Mouse (Mus musculus) CH12.LX (cell line): ENCODE measurements at regions not wholly inside any gene's neighbourhood (a gene's known extent, or its start where the extent isn't known, plus 50 kb on each side); places are given as distances from the start of the nearest gene placed in this dataset.

Source experiments
- DNase-seq: peaks from one replicate; pipeline ENCODE4 v3.0.0-alpha.2; 2013; ENCODE audit errors: extremely low read depth
- H3K27ac ChIP-seq: 2 replicates; pipeline ENCODE4 v1.5.1; 2012; ENCODE audit warnings: low read depth, mild to moderate bottlenecking, control low read depth, moderate library complexity; ENCODE audit not compliant: insufficient read depth
- H3K27me3 ChIP-seq: replicated peaks from 2 replicates; pipeline ENCODE3; 2012; ENCODE audit warnings: inconsistent platforms
- H3K36me3 ChIP-seq, 2 experiments: replicated peaks in 1 of 2; 2 replicates each; pipeline versions ENCODE3 to v1.6.1; 2012; ENCODE audit warnings: inconsistent platforms in 1 of 2, low read length in 1 of 2, mild to moderate bottlenecking in 1 of 2, mixed read lengths in 1 of 2, moderate library complexity in 1 of 2; ENCODE audit not compliant: control insufficient read depth in 1 of 2, insufficient read depth in 1 of 2
- H3K4me1 ChIP-seq, 2 experiments: 2 replicates each; pipeline ENCODE4 v1.6.1; 2012; ENCODE audit warnings: inconsistent platforms in 1 of 2, moderate library complexity in 1 of 2; ENCODE audit not compliant: insufficient read depth in 2 of 2, control insufficient read depth in 1 of 2
- H3K4me2 ChIP-seq: 2 replicates; pipeline ENCODE4 v1.6.1; 2012; ENCODE audit warnings: low read depth, mild to moderate bottlenecking, control low read depth; ENCODE audit not compliant: poor library complexity, insufficient read depth, severe bottlenecking
- H3K4me3 ChIP-seq, 3 experiments: fragments of 150-350 bp in 1 of 3; sonication (generic) in 1 of 3; replicated peaks in 1 of 3; 2 replicates each; pipeline versions ENCODE3 to v1.5.1; 2011 to 2012; ENCODE audit warnings: low read depth in 2 of 3, low read length in 2 of 3, mild to moderate bottlenecking in 2 of 3, moderate library complexity in 2 of 3, control low read depth in 1 of 3, improper control_type of control experiment in 1 of 3, inconsistent platforms in 1 of 3, mixed read lengths in 1 of 3; ENCODE audit not compliant: poor library complexity in 1 of 3
- H3K79me2 ChIP-seq: replicated peaks from 2 replicates; pipeline ENCODE4 v1.6.1; 2012; ENCODE audit warnings: mild to moderate bottlenecking, moderate library complexity; ENCODE audit not compliant: control insufficient read depth, poor library complexity, insufficient read depth, severe bottlenecking; ENCODE audit errors: extremely low read depth
- H3K9ac ChIP-seq: 2 replicates; pipeline ENCODE4 v1.6.1; 2012; ENCODE audit warnings: low read depth, mild to moderate bottlenecking, control low read depth, moderate library complexity; ENCODE audit not compliant: insufficient read depth
- H3K9me3 ChIP-seq: replicated peaks from 2 replicates; pipeline ENCODE3; 2012; ENCODE audit warnings: low read length, inconsistent platforms, mixed read lengths
- CHD1 ChIP-seq: IDR thresholded peaks from 2 replicates; pipeline ENCODE4 v1.6.1; 2012; ENCODE audit warnings: low read depth, low read length, improper control_type of control experiment, inconsistent platforms
- CHD2 ChIP-seq: IDR thresholded peaks from 2 replicates; pipeline ENCODE4 v1.6.1; 2011; ENCODE audit warnings: low read length, improper control_type of control experiment
- CTCF ChIP-seq, 2 experiments: IDR thresholded peaks in 1 of 2; conservative IDR thresholded peaks in 1 of 2; 2 replicates each; pipeline ENCODE4 v1.5.1; 2011 to 2012; ENCODE audit warnings: low read depth in 2 of 2, low read length in 2 of 2, improper control_type of control experiment in 1 of 2, inconsistent platforms in 1 of 2, mild to moderate bottlenecking in 1 of 2, moderate library complexity in 1 of 2
- E2F4 ChIP-seq: IDR thresholded peaks from 2 replicates; pipeline ENCODE4 v1.6.1; 2011; ENCODE audit warnings: low read depth, low read length, improper control_type of control experiment; ENCODE audit not compliant: insufficient replicate concordance
- ELF1 ChIP-seq: IDR thresholded peaks from 2 replicates; pipeline ENCODE4 v1.6.1; 2014; ENCODE audit warnings: low read depth, mild to moderate bottlenecking, inconsistent platforms, low read length, improper control_type of control experiment
- EP300 ChIP-seq: IDR thresholded peaks from 2 replicates; pipeline ENCODE4 v1.6.1; 2011; ENCODE audit warnings: low read length, improper control_type of control experiment
- ETS1 ChIP-seq: conservative IDR thresholded peaks from 2 replicates; pipeline ENCODE4 v1.6.1; 2012; ENCODE audit warnings: low read depth, mild to moderate bottlenecking, inconsistent platforms, low read length, improper control_type of control experiment, moderate library complexity
- HCFC1 ChIP-seq: IDR thresholded peaks from 2 replicates; pipeline ENCODE4 v1.6.1; 2012; ENCODE audit warnings: low read depth, mild to moderate bottlenecking, inconsistent platforms, low read length, improper control_type of control experiment
- IRF4 ChIP-seq: IDR thresholded peaks from 2 replicates; pipeline ENCODE4 v1.6.1; 2014; ENCODE audit warnings: low read depth, mild to moderate bottlenecking, inconsistent platforms, low read length, improper control_type of control experiment
- JUND ChIP-seq: conservative IDR thresholded peaks from 2 replicates; pipeline ENCODE4 v1.6.1; 2011; ENCODE audit warnings: low read depth, low read length, improper control_type of control experiment
- MXI1 ChIP-seq: IDR thresholded peaks from 2 replicates; pipeline ENCODE4 v1.6.1; 2011; ENCODE audit warnings: mild to moderate bottlenecking, low read depth, low read length, improper control_type of control experiment
- MYC ChIP-seq: IDR thresholded peaks from 2 replicates; pipeline ENCODE4 v1.6.1; 2011; ENCODE audit warnings: low read depth, mild to moderate bottlenecking, improper control_type of control experiment, low read length
- NELFE ChIP-seq: IDR thresholded peaks from 2 replicates; pipeline ENCODE4 v1.6.1; 2011; ENCODE audit warnings: low read depth, low read length, improper control_type of control experiment
- NRF1 ChIP-seq: IDR thresholded peaks from 2 replicates; pipeline ENCODE4 v1.6.1; 2014; ENCODE audit warnings: low read depth, mild to moderate bottlenecking, inconsistent platforms, low read length, improper control_type of control experiment, moderate library complexity
- PAX5 ChIP-seq: IDR thresholded peaks from 2 replicates; pipeline ENCODE4 v1.6.1; 2012; ENCODE audit warnings: low read length, inconsistent platforms, mixed read lengths
- POLR2A ChIP-seq: IDR thresholded peaks from 2 replicates; pipeline ENCODE4 v1.6.1; 2011; ENCODE audit warnings: low read depth, mild to moderate bottlenecking, improper control_type of control experiment, low read length
- RAD21 ChIP-seq: IDR thresholded peaks from 2 replicates; pipeline ENCODE4 v1.6.1; 2011; ENCODE audit warnings: low read depth, mild to moderate bottlenecking, low read length, improper control_type of control experiment, moderate library complexity
- TCF12 ChIP-seq: IDR thresholded peaks from 2 replicates; pipeline ENCODE4 v1.6.1; 2014; ENCODE audit warnings: low read depth, mild to moderate bottlenecking, inconsistent platforms, low read length, improper control_type of control experiment
- ZC3H11A ChIP-seq: IDR thresholded peaks from 2 replicates; pipeline ENCODE4 v1.6.1; 2012; ENCODE audit warnings: low read depth, mild to moderate bottlenecking, inconsistent platforms, low read length, improper control_type of control experiment
- ZMIZ1 ChIP-seq: IDR thresholded peaks from 2 replicates; pipeline ENCODE4 v1.6.1; 2012; ENCODE audit warnings: low read depth, mild to moderate bottlenecking, inconsistent platforms, low read length, improper control_type of control experiment
- dilution Hi-C: fragments of 300-500 bp; cut with MboI; formaldehyde crosslinking; loops from 2 replicates; pipeline ENCODE4 v1.14.3; 2020; ENCODE audit warnings: low sequenced_read_pairs; ENCODE audit not compliant: extremely low pct_unique_long_range_greater_than_20kb, extremely low pct_ligation_motif_present
- in situ Hi-C: fragments of 300-500 bp; cut with MboI; formaldehyde crosslinking; loops from 3 replicates; pipeline ENCODE4 v1.14.3; 2019; ENCODE audit warnings: low sequenced_read_pairs, low pct_ligation_motif_present, low pct_unique_long_range_greater_than_20kb, mixed read lengths

DNA sequence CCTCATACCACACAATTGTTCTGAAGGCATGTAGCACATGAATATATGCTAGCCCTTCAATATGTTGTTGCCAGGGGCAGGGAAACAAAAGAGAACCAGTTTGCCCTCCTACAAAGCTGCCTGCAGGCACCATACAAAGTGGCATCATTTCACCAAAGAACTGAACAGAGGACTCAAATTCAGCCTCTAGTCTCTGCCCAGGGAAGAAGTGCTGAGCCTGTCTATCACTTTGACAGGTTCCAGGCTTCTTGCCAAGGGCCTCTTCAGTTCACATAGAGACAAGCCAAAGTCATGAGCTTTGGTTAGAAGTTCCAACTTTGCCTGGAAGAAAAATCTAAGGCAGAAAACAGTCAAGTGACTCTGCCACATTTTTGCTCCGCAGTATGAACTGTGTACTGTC lies 223.4 kb upstream of the Ercc4 start:
- no peak overlapping the region for H3K9ac ChIP-seq
- H3K4me3 ChIP-seq, result no peak overlapping the region
- no peaks in the 10 kb centered on the region for H3K9me3 ChIP-seq
- H3K27me3 ChIP-seq, result peaks cover 11% of the 10 kb centered on the region
- H3K36me3 ChIP-seq, result no peaks in the 10 kb centered on the region
- no peak overlapping the region for H3K4me2 ChIP-seq
- H3K4me1 ChIP-seq, result peaks cover 0 to 11% of the 10 kb centered on the region in 2 experiments; a peak in 1 of 4 replicates
- in situ Hi-C loops, result no loop called here
- H3K79me2 ChIP-seq, result no peaks in the 10 kb centered on the region
- TF ChIP-seq ELF1 (no peak), MXI1 (no peak)
- no peak for DNase-seq
- no peak overlapping the region for H3K27ac ChIP-seq
- dilution Hi-C loops, result no loop called here

DNA sequence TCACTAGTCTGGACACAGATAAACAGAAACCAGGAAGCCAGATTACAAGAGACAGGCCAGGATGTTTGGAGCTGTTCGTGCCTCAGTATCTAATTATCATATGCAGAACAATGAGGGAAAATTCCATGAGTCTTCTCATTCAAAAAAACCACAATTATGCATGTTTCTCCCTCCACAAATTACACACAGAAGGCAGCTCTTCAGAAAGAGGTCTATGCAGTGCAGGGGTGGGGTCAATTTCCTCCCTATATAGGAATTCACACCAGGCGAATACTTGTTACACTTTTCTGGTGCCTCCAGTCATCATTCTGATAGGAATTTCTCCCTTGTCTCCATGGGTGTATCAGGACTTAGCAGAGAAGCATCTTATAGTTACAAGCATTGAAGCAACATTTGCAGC lies 222.1 kb upstream of the Ercc4 start:
- H3K27ac ChIP-seq, result no peak overlapping the region
- no peak overlapping the region for H3K4me3 ChIP-seq
- H3K27me3 ChIP-seq, result peaks cover 11% of the 10 kb centered on the region
- H3K36me3 ChIP-seq, result no peaks in the 10 kb centered on the region
- in situ Hi-C loops, result no loop called here
- TF ChIP-seq CHD1 (no peak), MYC (no peak), ZC3H11A (no peak), ETS1 (no peak), POLR2A (no peak), ZMIZ1 (no peak), E2F4 (no peak), RAD21 (no peak), PAX5 (no peak), EP300 (no peak), CTCF (conservative IDR thresholded peaks at IDR 0.05 in 1 of 2, IDR thresholded peaks at IDR 0.05 in 1 of 2; ENCODE audit: low read depth in 2 of 2, low read length in 2 of 2) (no peak), HCFC1 (no peak), NELFE (no peak), NRF1 (no peak), JUND (no peak), TCF12 (no peak), IRF4 (no peak), CHD2 (no peak)
- H3K79me2 ChIP-seq, result no peaks in the 10 kb centered on the region
- dilution Hi-C loops, result no loop called here
- H3K9ac ChIP-seq, result no peak overlapping the region
- no peak overlapping the region for H3K4me2 ChIP-seq
- no peak for DNase-seq
- no peaks in the 10 kb centered on the region for H3K9me3 ChIP-seq
- H3K4me1 ChIP-seq, result peaks cover 0 to 11% of the 10 kb centered on the region in 2 experiments; a peak in 1 of 4 replicates
